Comparison of ENCODE assay signal across 15 mouse cellular contexts in the genomic region with DNA sequence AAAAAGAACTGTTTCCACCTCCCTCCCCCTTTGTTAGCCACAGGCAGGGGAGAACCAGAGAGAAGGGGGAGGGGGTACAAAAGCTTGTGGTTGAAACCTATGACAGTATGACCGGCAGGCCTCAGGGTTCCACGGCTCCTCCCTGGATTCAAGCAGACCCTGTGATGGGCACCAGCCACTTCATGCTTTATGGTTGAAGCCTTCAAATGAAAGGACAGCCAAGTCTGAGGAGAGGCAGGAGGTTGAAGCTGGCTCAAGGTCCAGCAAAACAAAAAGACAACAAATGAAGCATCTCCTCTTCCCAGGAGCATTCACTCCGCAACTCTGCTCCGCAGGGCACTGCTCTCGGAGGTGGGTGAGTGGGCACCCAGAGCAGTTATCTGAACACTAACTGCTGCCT. TPM values are rescaled to one million over a fixed set of nuclear protein-coding genes. Genes with fewer than 3 reads are reported as not detected.
DNase-seq lines count a peak whose midpoint lies in the region; ATAC-seq and TF ChIP-seq lines count a peak whose summit lies in the region.
"Had no signal": no experiment of that assay in that cellular context is flagged by ENCODE, and none has a peak within 500 bp of the region (broad histone marks: within the 10 kb centered on the region; RNA-seq: fewer than 3 reads in every experiment).

No protein-coding gene starts in this region.

- 69% methylated on average over 5 of the region's 5 CpGs for WGBS in heart, embryonic 13.5 days

- DNase-seq in cerebellum, adult 11-12 months: peak; percentile 16
- DNase-seq in cerebellum, adult 8-10 months: no peak
- DNase-seq in heart, postnatal 4 days: no peak
- DNase-seq in layer of hippocampus, adult 2 months (ENCODE audit: low spot score in 2 of 2): no peak
- DNase-seq in layer of hippocampus, adult 9-10 months (ENCODE audit: low spot score): no peak
- DNase-seq in retina, embryonic 14.5 days (ENCODE audit: low spot score): no peak
- DNase-seq: adrenal gland, adult 8-10 months; right cerebral cortex, postnatal 4 days; thymus, postnatal 25 days had no signal

- H3K36me3 ChIP-seq in heart, embryonic 13.5 days: peaks cover 87% of the 10 kb centered on the region

- TF ChIP-seq CTCF in layer of hippocampus, adult 2 months (conservative IDR thresholded peaks at IDR 0.05): no peak
- no peak for TF ChIP-seq CTCF in embryonic fibroblast, embryonic 13.5 days (IDR thresholded peaks at IDR 0.05; ENCODE audit: borderline replicate concordance, insufficient read depth, low read length)

- no peak overlapping the region for H3K4me3 ChIP-seq in heart, embryonic 13.5 days
- no peak overlapping the region for H3K4me3 ChIP-seq in layer of hippocampus, adult 2 months
- no peak overlapping the region for H3K4me3 ChIP-seq in embryonic fibroblast, embryonic 13.5 days (ENCODE audit: insufficient read depth, low read length)
- H3K4me3 ChIP-seq: embryonic facial prominence, embryonic 13.5 days; forebrain, embryonic 12.5 days; megakaryocyte, embryonic 14.5 days had no signal

- H3K27me3 ChIP-seq in heart, embryonic 13.5 days (replicated peaks): no peaks in the 10 kb centered on the region
- H3K27me3 ChIP-seq: embryonic facial prominence, embryonic 13.5 days; forebrain, embryonic 12.5 days had no signal

- peaks cover 43% of the 10 kb centered on the region for H3K4me1 ChIP-seq in heart, embryonic 13.5 days
- H3K4me1 ChIP-seq in embryonic fibroblast, embryonic 13.5 days (ENCODE audit: control insufficient read depth, insufficient read depth, low read length): peaks cover 2% of the 10 kb centered on the region; the same call in 1 of the 2 replicates
- H3K4me1 ChIP-seq: forebrain, embryonic 12.5 days had no signal

- H3K9ac ChIP-seq in heart, embryonic 13.5 days: peak overlapping the region; percentile 28; the same call in 1 of the 2 replicates
- H3K9ac ChIP-seq: embryonic facial prominence, embryonic 13.5 days; forebrain, embryonic 12.5 days had no signal

- peak overlapping the region; percentile 45; the same call in 1 of the 2 replicates for H3K27ac ChIP-seq in heart, embryonic 13.5 days (replicated peaks)
- peak overlapping the region; percentile 46; the same call in 1 of the 2 replicates for H3K27ac ChIP-seq in layer of hippocampus, adult 2 months
- H3K27ac ChIP-seq in embryonic fibroblast, embryonic 13.5 days (ENCODE audit: insufficient read depth, low read length): peak overlapping the region; percentile 31; the same call in 1 of the 2 replicates
- H3K27ac ChIP-seq: embryonic facial prominence, embryonic 13.5 days; forebrain, embryonic 12.5 days had no signal

- ATAC-seq in heart, embryonic 13.5 days (ENCODE audit: extremely low read depth, insufficient number of reproducible peaks, low FRiP score, low TSS enrichment): no peak

- H3K9me3 ChIP-seq in heart, embryonic 13.5 days: no peaks in the 10 kb centered on the region
- H3K9me3 ChIP-seq: embryonic facial prominence, embryonic 13.5 days; forebrain, embryonic 12.5 days; megakaryocyte, embryonic 14.5 days had no signal

- no peak for TF ChIP-seq POLR2A in embryonic fibroblast, embryonic 13.5 days (IDR thresholded peaks at IDR 0.05; ENCODE audit: low read depth, low read length)

- no peak overlapping the region for H3K4me2 ChIP-seq in heart, embryonic 13.5 days
- H3K4me2 ChIP-seq: embryonic facial prominence, embryonic 13.5 days; forebrain, embryonic 12.5 days had no signal

RNA-seq across cellular contexts. Expression of a gene that starts 9.2 kb away (rescaled TPM):
- polyA plus RNA-seq in heart, embryonic 13.5 days (2015; fragmentation: Nextera tagmentation; extraction: Ambion mirVana): 112 and 127 TPM in 2 replicates
- 100 to 1,000 TPM; 204 to 213 TPM for total RNA-seq in heart, postnatal 4 days (2021)
- 10 to 100 TPM; 10.1 to 15.9 TPM for total RNA-seq in layer of hippocampus, adult 2 months (2021)
- 66.4 and 124 TPM in 2 replicates for polyA plus RNA-seq in embryonic fibroblast, embryonic 13.5 days (2011; ENCODE audit: insufficient read length, low read depth, missing spikeins)

RNA-seq across cellular contexts. Expression of a gene that starts 30.1 kb away (rescaled TPM):
- 38.5 and 39.3 TPM in 2 replicates for polyA plus RNA-seq in heart, embryonic 13.5 days (2015; fragmentation: Nextera tagmentation; extraction: Ambion mirVana)
- 10 to 100 TPM; 22.3 to 24.7 TPM for total RNA-seq in heart, postnatal 4 days (2021)
- 10 to 100 TPM; 29.2 to 30.7 TPM for total RNA-seq in layer of hippocampus, adult 2 months (2021)
- polyA plus RNA-seq in embryonic fibroblast, embryonic 13.5 days (2011; ENCODE audit: insufficient read length, low read depth, missing spikeins): 40.2 and 46.0 TPM in 2 replicates

RNA-seq across cellular contexts. Expression of a gene that starts 30.1 kb away (rescaled TPM):
- not detected in 2 replicates for polyA plus RNA-seq in heart, embryonic 13.5 days (2015; fragmentation: Nextera tagmentation; extraction: Ambion mirVana)
- total RNA-seq in heart, postnatal 4 days (2021): not detected
- total RNA-seq in layer of hippocampus, adult 2 months (2021): under 1 TPM; 0.27 to 0.38 TPM
- polyA plus RNA-seq in embryonic fibroblast, embryonic 13.5 days (2011; ENCODE audit: insufficient read length, low read depth, missing spikeins): 0.21 and 0.25 TPM in 2 replicates
- total RNA-seq: common myeloid progenitor, adult 5-6 weeks had no signal

RNA-seq across cellular contexts. Expression of a gene that starts 36.4 kb away (rescaled TPM):
- 1.1 and 2.1 TPM in 2 replicates for polyA plus RNA-seq in heart, embryonic 13.5 days (2015; fragmentation: Nextera tagmentation; extraction: Ambion mirVana)
- 1 to 10 TPM; 8.5 to 9.7 TPM for total RNA-seq in heart, postnatal 4 days (2021)
- total RNA-seq in layer of hippocampus, adult 2 months (2021): 10 to 100 TPM; 12.3 to 14.4 TPM
- 25.4 and 36.4 TPM in 2 replicates for polyA plus RNA-seq in embryonic fibroblast, embryonic 13.5 days (2011; ENCODE audit: insufficient read length, low read depth, missing spikeins)
- total RNA-seq: common myeloid progenitor, adult 5-6 weeks had no signal

RNA-seq across cellular contexts. Expression of a gene that starts 41.9 kb away (rescaled TPM):
- polyA plus RNA-seq in heart, embryonic 13.5 days (2015; fragmentation: Nextera tagmentation; extraction: Ambion mirVana): not detected in 2 replicates
- total RNA-seq in heart, postnatal 4 days (2021): not detected
- total RNA-seq in layer of hippocampus, adult 2 months (2021): 1 to 10 TPM in 1 of 2 experiments, not detected in 1; 1.3 TPM
- 0.12 TPM in 1 of 2 replicates, not detected in the other for polyA plus RNA-seq in embryonic fibroblast, embryonic 13.5 days (2011; ENCODE audit: insufficient read length, low read depth, missing spikeins)
- total RNA-seq: common myeloid progenitor, adult 5-6 weeks had no signal

Comparison
In these comparisons a context has a peak if more than half of its experiments do, and no peak if none do; other contexts are left out.
1. RNA of a gene that starts 9.2 kb away (total RNA-seq): 204 to 213 TPM in heart, postnatal 4 days; 10.1 to 15.9 TPM in layer of hippocampus, adult 2 months; every median in the first group is over 10 times any median in the second.
2. Peak in every context shown above with its lines, with median percentiles within 50 percentile points of each other: H3K27ac ChIP-seq.